Comparison of ENCODE assay signal across 19 mouse cellular contexts in the genomic region with DNA sequence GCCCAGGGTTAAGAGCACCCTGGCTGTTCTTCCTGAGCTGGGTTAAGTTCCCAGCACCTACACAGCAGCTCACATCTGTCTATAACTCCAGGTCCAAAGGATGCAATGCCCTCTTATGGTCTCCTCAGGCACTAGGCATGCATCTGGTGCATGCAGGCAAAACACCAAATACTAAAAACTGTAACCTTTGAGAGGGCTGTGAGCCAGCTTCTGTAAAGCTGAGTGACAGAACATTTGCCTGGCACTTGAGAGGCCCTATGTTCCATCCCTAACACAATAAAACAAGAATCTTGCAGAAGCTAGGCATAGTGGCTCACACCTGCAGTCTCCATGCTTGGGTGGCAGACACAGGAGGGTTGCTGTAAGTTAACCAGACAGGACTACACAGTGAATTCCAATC. TPM values are rescaled to one million over a fixed set of nuclear protein-coding genes. Genes with fewer than 3 reads are reported as not detected.
"Had no signal": no experiment of that assay in that cellular context is flagged by ENCODE, and none has a peak within 500 bp of the region (broad histone marks: within the 10 kb centered on the region; RNA-seq: fewer than 3 reads in every experiment).

No protein-coding gene starts in this region.

- H3K27ac ChIP-seq: lung, embryonic 15.5 days; macrophage; midbrain, embryonic 13.5 days; midbrain, embryonic 15.5 days; neural tube, embryonic 13.5 days; neural tube, embryonic 15.5 days had no signal

- DNase-seq: liver, postnatal 0 days; lung, adult 2 months; lung, postnatal 14 days; lung, postnatal 36 days; retina, postnatal 1 day; right cerebral cortex, adult 18-20 months; right cerebral cortex, postnatal 25 days; right cerebral cortex, postnatal 4 days; spleen, adult 18-20 months; thymus, adult 18-20 months; thymus, postnatal 14 days; thymus, postnatal 36 days had no signal

- H3K4me3 ChIP-seq: lung, embryonic 15.5 days; midbrain, embryonic 13.5 days; midbrain, embryonic 15.5 days; neural tube, embryonic 13.5 days; neural tube, embryonic 15.5 days had no signal

- H3K27me3 ChIP-seq: lung, embryonic 15.5 days; midbrain, embryonic 13.5 days; midbrain, embryonic 15.5 days; neural tube, embryonic 13.5 days; neural tube, embryonic 15.5 days had no signal

- H3K9me3 ChIP-seq: lung, embryonic 15.5 days; midbrain, embryonic 13.5 days; midbrain, embryonic 15.5 days; neural tube, embryonic 13.5 days; neural tube, embryonic 15.5 days had no signal

- H3K36me3 ChIP-seq: lung, embryonic 15.5 days; midbrain, embryonic 13.5 days; midbrain, embryonic 15.5 days; neural tube, embryonic 13.5 days; neural tube, embryonic 15.5 days had no signal

- H3K9ac ChIP-seq: liver, postnatal 0 days; lung, embryonic 15.5 days; midbrain, embryonic 13.5 days; midbrain, embryonic 15.5 days; neural tube, embryonic 13.5 days; neural tube, embryonic 15.5 days had no signal

RNA-seq across cellular contexts. Expression of a gene that starts 3.9 kb away (rescaled TPM):
- total RNA-seq: monocyte, adult 5-6 weeks had no signal
- polyA plus RNA-seq: macrophage had no signal
